Mouse (Mus musculus) hindbrain, postnatal 0 days (tissue): ENCODE measurements at regions not wholly inside any gene's neighbourhood (a gene's known extent, or its start where the extent isn't known, plus 50 kb on each side); places are given as distances from the start of the nearest gene placed in this dataset.

Experiments used
- ATAC-seq: fragments of 200-750 bp; cut with Nextera tagmentation; 2 replicates; pipeline ENCODE4 v1.8.0; 2017; ENCODE audit warnings: mild to moderate bottlenecking, moderate TSS enrichment, moderate library complexity
- DNase-seq: peaks from one replicate; pipeline ENCODE4 v3.0.0-alpha.2; 2015; ENCODE audit warnings: low spot score
- H3K27ac ChIP-seq: fragments of 300-500 bp; sonication (generic); 2 replicates; pipeline ENCODE4 v1.5.1; 2014; ENCODE audit warnings: mild to moderate bottlenecking
- H3K27me3 ChIP-seq: fragments of 300-500 bp; sonication (generic); 2 replicates; pipeline ENCODE4 v1.6.1; 2014; ENCODE audit warnings: low read length, mixed read lengths; ENCODE audit not compliant: insufficient read depth
- H3K36me3 ChIP-seq: fragments of 300-500 bp; sonication (generic); 2 replicates; pipeline ENCODE4 v1.6.1; 2014; ENCODE audit warnings: low read length, mixed read lengths; ENCODE audit not compliant: insufficient read depth
- H3K4me1 ChIP-seq: fragments of 300-500 bp; sonication (generic); 2 replicates; pipeline ENCODE4 v1.6.1; 2014; ENCODE audit warnings: antibody characterized with exemption, low read length, mixed read lengths; ENCODE audit not compliant: insufficient read depth
- H3K4me2 ChIP-seq: fragments of 300-500 bp; sonication (generic); 2 replicates; pipeline ENCODE4 v1.6.1; 2014; ENCODE audit warnings: low read depth, mild to moderate bottlenecking, low read length, moderate library complexity, mixed read lengths
- H3K4me3 ChIP-seq: fragments of 300-500 bp; sonication (generic); 2 replicates; pipeline ENCODE4 v1.5.1; 2014; ENCODE audit warnings: low read length
- H3K9ac ChIP-seq: fragments of 300-500 bp; sonication (generic); replicated peaks from 2 replicates; pipeline ENCODE4 v1.6.1; 2014; ENCODE audit warnings: mild to moderate bottlenecking, low read length, moderate library complexity, mixed read lengths
- H3K9me3 ChIP-seq: fragments of 300-500 bp; sonication (generic); 2 replicates; pipeline ENCODE4 v1.6.1; 2016; ENCODE audit warnings: low read length, mixed read lengths
- CTCF ChIP-seq: IDR thresholded peaks from 2 replicates; pipeline ENCODE4 v1.5.1; 2016; ENCODE audit warnings: antibody characterized with exemption, control low read depth, low read depth
- WGBS: fragments of 180-500 bp; shearing (Covaris S2); extraction: QIAGEN DNeasy Blood & Tissue Kit; methylation state at CpG from one replicate; pipeline ENCODE4 v1.1.7; 2014; 5-methylcytosine and 5-hydroxymethylcytosine counted together

DNA sequence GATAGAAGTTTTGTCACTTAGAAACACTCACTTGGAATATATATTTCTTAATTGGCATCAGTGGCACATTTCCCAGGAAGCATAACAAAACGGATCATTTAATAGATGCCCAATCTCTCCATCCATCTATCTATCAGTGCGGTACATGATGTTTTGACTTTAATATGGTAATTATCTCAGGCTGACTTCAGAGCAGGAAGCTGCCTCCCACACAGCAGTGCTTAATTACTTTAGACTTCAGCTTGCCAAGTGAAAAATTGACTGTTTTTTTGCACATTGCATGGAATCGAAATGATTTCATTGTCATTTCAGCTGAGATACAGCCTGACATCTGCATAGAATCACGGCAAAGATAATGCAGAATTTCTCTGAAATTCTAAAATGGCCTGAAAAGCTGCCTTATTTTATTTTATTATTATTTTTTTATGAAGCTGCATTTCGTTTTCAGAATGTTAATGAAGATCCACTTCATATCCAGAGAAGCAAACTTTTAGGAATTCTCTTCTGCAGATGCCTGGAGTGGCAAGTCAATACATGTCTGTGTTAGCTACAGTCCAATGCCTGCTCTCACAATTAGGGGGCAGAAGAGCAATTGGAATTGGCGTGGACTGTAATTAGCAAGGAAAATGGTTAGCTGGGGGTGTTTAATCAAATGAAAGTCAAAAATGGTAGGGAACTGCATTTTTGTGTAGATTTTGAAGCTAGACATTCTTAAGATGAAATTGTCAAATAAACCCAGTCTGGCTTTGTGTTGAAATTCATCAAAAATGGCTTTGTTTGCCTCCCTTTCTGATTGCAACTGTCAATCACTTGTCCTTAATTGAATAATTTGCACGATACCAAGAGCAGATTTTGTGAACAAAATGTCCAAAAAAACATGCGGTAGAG is 240.3 kb downstream of the Ttll7 start:
- ATAC-seq (0 out of 2 replicates have a peak, but pooled peaks have one; percentile 62), DNase-seq (peak; percentile 71)
- H3K4me2 ChIP-seq, result no peak overlapping the region
- H3K36me3 ChIP-seq, result no peaks in the 10 kb centered on the region
- no peak overlapping the region for H3K27ac ChIP-seq
- no peak overlapping the region for H3K9ac ChIP-seq
- no peak overlapping the region for H3K4me3 ChIP-seq
- no peaks in the 10 kb centered on the region for H3K9me3 ChIP-seq
- WGBS, result 34% methylated on average over 8 of the region's 8 CpGs
- no peaks in the 10 kb centered on the region for H3K4me1 ChIP-seq
- H3K27me3 ChIP-seq, result no peaks in the 10 kb centered on the region
- TF ChIP-seq CTCF, result peak; percentile 74

DNA sequence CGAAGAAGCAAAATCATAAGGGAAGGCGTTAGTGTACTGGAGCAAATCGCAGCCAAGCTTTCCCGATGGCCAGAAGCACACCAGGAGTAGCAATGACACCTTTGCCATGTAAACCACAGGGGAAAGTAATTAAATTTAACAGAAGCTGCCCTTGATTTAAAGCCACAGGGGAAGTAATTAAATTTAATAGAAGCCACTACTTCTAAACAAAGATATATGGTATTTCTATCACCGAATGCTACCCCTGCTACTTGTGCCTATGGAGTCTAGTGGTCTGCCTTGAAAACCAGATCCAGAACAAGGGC is 240.9 kb downstream of the Ttll7 start:
- H3K27ac ChIP-seq, result no peak overlapping the region
- peak; percentile 8 for DNase-seq
- WGBS, result 46% methylated on average over 5 of the region's 5 CpGs
- H3K9ac ChIP-seq, result no peak overlapping the region
- no peak for TF ChIP-seq CTCF
- ATAC-seq, result no peak
- no peak overlapping the region for H3K4me3 ChIP-seq
- no peaks in the 10 kb centered on the region for H3K27me3 ChIP-seq
- H3K36me3 ChIP-seq, result no peaks in the 10 kb centered on the region
- H3K9me3 ChIP-seq, result no peaks in the 10 kb centered on the region
- H3K4me2 ChIP-seq, result no peak overlapping the region
- no peaks in the 10 kb centered on the region for H3K4me1 ChIP-seq

DNA sequence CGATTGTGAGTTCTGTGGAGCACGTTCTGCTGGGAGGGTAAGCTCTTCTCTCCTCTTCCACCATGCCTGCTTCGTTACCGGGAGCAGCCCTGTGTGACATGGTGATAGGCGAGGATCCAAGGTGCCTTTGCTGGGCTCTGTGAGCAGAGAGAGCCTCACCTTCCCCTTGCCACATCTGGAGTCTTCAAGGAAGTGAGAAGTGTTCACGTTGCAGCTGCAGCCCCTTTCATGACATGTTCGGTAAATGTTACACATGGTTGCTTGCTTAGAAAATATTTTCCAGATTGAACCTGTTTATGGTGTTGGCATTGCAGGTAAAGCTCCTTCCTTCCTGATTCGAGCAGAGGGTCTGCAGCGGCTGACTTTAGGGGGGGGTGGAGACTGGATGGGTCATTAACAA is 244.0 kb downstream of the Ttll7 start:
- Histone ChIP-seq H3K9me3 (no peaks in the 10 kb centered on the region), H3K4me2 (no peak overlapping the region), H3K27me3 (no peaks in the 10 kb centered on the region), H3K36me3 (no peaks in the 10 kb centered on the region), H3K9ac (no peak overlapping the region), H3K27ac (no peak overlapping the region), H3K4me1 (no peaks in the 10 kb centered on the region), H3K4me3 (no peak overlapping the region)
- no peak for DNase-seq
- no peak for ATAC-seq
- 63% methylated on average over 9 of the region's 9 CpGs for WGBS
- TF ChIP-seq CTCF, result no peak

DNA sequence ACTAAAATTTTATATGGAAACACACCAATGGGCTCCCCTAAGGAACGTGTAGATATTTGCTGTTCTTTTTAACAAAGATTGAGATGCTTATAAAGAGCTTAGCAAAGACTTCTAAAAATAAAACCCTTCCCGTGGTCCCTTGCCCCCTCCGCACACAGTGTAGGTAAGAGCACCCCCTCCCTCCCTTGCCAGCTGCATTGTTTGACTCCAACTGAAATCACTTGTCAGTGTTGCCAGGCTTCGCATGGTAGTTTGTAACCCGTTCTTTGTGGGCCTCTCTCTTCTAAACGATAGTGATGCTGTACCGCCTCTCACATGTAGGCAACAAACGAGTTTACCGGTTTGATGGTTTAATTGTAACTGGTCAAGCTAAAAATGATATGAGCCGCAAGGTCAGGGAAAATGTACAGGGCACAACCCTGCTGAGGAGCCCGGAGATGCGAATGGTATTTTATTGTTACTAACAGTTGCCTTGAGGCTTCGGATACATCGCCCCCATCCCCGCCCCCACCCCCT is 246.0 kb downstream of the Ttll7 start:
- no peak overlapping the region for H3K4me3 ChIP-seq
- no peak for TF ChIP-seq CTCF
- H3K4me2 ChIP-seq, result peak overlapping the region; percentile 24; the same call in 1 of the 2 replicates
- no peak for ATAC-seq
- WGBS, result 23% methylated on average over 15 of the region's 15 CpGs
- no peaks in the 10 kb centered on the region for H3K9me3 ChIP-seq
- no peaks in the 10 kb centered on the region for H3K27me3 ChIP-seq
- H3K36me3 ChIP-seq, result no peaks in the 10 kb centered on the region
- peaks cover 3% of the 10 kb centered on the region; the same call in 1 of the 2 replicates for H3K4me1 ChIP-seq
- no peak overlapping the region for H3K9ac ChIP-seq
- no peak overlapping the region for H3K27ac ChIP-seq
- DNase-seq, result peak; percentile 35

DNA sequence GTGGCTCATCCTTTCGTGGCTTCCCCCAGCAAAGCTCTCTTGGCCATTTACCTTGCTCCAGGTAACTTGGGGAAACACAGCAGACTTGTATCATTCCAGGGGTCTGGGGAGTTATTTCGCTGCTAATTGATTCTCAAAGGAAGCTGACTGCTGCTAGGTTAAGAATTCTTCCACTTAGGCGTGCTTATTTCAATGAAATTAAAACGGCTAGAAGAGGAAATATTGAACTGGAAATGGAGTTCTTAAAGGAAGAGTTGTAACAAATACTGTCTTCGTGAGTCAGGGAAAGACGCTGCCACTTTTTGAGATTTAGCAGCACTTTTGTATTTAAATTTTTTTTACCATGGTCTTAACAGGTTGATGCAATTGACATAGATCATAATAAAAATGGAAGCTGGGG is 246.4 kb downstream of the Ttll7 start:
- TF ChIP-seq CTCF, result no peak
- no peak overlapping the region for H3K27ac ChIP-seq
- 37% methylated on average over 6 of the region's 6 CpGs for WGBS
- peak overlapping the region; percentile 24; the same call in 1 of the 2 replicates for H3K4me2 ChIP-seq
- ATAC-seq, result no peak
- H3K4me3 ChIP-seq, result no peak overlapping the region
- no peak overlapping the region for H3K9ac ChIP-seq
- peaks cover 3% of the 10 kb centered on the region; the same call in 1 of the 2 replicates for H3K4me1 ChIP-seq
- no peaks in the 10 kb centered on the region for H3K27me3 ChIP-seq
- H3K36me3 ChIP-seq, result no peaks in the 10 kb centered on the region
- no peaks in the 10 kb centered on the region for H3K9me3 ChIP-seq
- peak; percentile 18 for DNase-seq

DNA sequence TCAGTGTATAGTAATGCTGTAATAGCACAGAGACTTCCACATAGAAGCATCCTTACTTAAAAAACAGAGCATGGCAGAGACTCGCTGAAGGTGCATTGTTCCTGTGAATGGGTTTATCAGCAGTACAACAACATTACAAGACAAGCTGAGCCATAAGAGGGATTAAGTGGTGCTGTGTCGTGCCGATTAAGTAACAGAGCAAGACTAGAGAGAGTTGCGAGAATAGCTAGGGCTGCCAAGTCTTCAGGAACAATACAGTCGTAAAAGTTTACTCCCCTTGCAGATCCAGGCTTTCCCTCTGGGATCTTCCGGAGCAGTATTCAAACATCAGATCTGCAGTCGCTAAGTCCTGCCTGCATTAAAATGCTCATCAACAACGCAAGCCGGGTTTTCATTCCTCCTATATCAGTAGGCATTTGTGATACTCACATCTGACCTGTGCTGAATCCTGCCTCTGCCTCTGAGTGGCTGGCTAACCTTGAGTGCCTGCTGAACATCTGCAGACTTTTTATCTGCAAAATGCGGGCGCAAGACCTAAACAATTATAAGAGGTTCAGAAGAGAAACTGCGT is 247.1 kb downstream of the Ttll7 start:
- Histone ChIP-seq H3K9me3 (no peaks in the 10 kb centered on the region), H3K9ac (no peak overlapping the region), H3K36me3 (no peaks in the 10 kb centered on the region), H3K27me3 (no peaks in the 10 kb centered on the region), H3K4me3 (no peak overlapping the region), H3K27ac (no peak overlapping the region), H3K4me2 (no peak overlapping the region), H3K4me1 (peaks cover 3% of the 10 kb centered on the region; the same call in 1 of the 2 replicates)
- TF ChIP-seq CTCF, result no peak
- DNase-seq, result no peak
- ATAC-seq, result no peak
- WGBS, result 41% methylated on average over 12 of the region's 12 CpGs
